Mouse (Mus musculus): ENCODE results near the gene Ank3.

The Ank3 gene

DNA sequence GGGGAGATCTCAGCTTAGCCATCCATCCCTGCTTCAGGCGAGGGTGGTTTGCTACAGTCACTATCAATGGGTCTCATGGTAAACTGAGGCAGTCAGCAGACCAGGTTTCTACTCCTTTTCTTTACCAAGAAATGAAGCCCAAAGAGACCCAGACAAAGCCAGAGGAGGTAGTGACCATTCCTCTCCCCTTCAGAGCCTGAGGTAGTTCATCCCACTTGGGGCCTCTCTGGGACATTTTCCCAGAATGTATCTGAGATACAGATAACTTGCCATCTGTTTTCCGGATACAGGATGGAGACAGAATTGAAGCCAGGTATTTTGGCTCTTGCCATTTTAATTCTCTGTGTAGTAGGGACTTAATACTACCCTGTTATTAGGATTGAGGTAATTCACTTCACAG lies 620.1 kb downstream of the Ank3 start:
- peak; percentile 30 to 54 for DNase-seq

DNA sequence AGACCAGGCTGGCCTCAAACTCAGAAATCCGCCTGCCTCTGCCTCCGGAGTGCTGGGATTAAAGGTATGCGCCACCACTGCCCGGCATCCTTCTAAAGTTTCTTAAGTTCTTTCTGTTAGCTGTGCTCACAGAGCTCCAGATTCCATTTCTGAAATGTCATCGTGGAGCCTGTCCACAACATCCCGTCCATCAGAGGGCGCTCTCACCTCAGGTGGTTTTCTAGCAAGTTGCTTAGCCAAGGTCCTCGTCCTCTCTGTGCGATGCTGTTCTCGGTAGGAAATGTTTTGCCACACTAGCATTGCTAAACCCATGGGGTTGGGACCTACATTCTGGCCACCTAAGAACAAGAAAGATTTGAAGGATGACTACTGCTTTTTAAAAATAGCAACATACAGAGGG lies 623.1 kb downstream of the Ank3 start:
- DNase-seq: peak; percentile 41 to 71

DNA sequence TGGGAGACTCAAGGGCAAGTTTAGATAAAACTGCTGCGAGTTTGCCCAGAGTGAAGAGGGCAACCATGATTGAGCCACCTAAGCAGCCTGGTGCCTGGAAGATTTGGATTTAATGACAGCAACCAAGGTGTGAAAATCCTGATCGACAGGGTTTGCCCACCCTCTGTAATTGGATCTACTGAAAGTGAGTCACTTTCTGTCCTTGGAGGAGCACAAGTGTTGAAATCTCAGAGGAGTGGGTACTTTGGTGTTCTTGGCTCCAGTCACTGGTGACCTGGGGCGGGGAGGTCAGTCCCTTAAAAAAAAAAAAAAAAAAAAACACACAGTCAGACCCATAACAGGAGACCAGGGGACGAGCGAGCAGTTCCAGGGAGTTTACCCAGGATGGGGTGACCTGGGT lies 624.0 kb downstream of the Ank3 start:
- no peak for DNase-seq

DNA sequence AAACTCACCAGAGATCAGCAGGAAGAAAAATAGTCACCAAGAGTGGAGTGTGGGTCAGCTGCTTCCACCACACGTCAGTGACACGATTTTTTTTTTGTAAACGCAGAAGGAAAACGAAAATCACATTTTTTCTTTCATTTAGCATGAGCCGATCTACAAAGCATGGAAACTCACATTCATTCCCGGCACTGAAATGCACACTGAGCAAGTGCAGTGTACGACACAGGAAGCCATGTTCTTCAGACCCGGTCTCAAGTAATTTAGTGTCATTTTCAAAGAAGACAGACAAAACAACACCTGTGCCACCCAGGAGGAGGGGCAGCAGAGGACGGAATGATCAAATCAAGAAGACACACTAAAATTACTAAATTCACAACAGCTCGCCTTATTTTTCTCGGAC lies 625.3 kb downstream of the Ank3 start:
- DNase-seq: no peak

DNA sequence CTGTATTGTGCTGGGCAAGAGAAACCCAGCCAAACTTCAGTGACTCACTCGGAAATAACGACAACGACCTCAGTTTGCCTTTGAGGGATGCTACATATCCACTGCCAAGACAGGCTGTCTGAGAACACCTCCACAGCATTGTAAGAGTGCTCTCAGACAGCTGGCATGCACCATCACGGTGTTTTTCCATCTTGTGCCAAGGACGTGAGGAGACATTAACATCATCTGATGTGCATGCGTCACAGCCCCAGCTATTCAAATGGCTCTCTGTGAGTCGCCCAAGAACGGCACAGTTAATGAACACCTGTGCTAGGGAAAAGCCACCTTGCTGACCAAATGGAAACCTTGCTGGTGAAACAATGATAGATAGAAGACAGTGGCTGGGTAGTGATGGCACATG lies 633.4 kb downstream of the Ank3 start:
- no peak for DNase-seq

DNA sequence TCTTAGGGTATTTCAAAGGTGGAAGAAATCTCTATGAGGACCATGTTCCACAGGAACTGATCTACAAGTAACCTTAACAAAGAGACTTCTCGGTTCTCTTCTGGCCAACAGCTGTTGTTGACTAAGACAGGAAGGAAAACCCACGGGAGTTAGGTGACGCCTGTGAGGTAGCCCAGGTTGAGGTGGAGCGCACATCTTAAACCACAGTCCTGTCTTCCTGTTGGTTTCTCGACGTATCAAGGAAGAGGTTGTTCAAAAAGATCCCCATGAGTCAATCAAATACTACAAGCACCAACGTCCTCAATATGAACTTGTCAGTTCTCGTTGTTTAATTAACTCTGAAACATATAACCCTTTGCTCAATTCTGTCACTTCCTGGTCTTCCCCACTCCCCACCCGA lies 634.4 kb downstream of the Ank3 start:
- DNase-seq: no peak

DNA sequence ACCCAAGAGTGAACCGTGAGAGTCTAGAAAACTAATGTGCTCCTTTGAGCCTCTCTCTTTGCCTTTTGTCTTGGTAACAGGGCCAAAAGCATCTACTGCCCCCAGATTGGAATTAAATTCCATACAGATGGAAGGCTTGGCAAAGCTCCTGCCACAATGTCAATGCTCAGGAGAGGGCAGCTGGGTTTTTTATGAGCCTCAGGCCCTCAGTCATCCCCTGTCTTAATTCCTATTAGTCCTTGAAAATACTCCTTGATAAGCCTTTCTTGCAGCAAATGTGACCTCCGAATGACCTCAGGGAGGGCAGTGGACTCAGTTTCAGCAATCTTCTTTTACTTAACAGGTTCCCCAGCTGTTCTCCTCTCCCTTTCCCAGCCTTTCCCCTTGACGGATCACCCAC lies 635.3 kb downstream of the Ank3 start:
- DNase-seq: no peak

DNA sequence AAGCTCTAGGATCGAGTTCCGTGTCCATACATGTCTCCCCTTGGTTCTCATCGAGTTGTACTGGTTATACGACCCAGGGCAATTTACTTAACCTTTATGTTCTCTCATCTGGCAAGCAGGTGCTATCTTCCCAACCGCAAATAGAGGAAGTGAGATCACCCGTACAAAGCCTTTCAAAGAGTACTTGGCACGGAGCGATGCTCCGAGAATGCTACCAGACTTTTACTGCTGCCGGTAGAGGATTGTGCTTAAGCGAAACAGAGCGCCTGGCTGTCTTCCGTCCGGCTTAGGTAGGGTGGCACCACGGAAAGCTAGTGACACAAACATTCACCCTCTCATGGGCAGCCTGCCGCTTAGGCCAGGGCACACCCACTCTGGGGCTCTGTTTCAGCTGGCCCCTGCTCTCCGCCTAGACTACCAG lies 641.3 kb downstream of the Ank3 start:
- DNase-seq: no peak

DNA sequence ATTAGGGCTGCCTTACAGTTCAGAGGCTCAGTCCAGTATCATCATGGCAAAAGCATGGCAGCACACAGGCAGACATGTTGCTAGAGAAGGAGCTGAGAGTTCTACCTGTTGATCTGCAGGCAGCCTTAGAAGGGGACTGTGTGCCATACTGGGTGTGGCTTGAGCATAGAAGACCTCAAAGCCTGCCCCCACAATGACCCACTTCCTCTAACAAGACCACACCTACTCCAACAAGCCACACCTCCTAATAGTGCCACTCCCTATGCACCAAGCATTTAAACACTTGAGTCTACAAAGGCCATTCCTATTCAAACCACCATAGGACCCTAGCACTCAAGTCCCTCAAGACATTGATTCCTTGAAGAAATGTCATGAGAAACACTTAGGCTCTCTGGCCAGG lies 643.0 kb downstream of the Ank3 start:
- no peak for DNase-seq

DNA sequence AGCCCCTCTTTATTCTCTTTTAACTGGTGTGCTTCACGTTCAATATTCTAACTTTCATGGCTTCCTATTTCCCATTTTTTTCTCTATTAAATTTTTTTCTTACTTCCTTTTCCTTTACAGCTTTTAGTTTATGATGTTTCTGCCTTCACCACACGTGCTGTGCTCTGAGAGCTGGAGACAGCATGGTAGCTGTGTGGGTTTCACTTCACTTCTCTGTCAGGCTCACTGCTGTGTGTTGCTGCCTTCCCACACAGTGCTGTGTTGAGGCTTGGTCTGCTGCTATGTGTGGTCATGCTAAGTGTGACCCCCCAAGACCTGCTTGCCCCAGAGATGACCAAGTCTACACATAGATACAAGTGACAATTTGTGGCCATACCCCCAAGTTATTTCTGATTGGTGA lies 647.1 kb downstream of the Ank3 start:
- DNase-seq: no peak

DNA sequence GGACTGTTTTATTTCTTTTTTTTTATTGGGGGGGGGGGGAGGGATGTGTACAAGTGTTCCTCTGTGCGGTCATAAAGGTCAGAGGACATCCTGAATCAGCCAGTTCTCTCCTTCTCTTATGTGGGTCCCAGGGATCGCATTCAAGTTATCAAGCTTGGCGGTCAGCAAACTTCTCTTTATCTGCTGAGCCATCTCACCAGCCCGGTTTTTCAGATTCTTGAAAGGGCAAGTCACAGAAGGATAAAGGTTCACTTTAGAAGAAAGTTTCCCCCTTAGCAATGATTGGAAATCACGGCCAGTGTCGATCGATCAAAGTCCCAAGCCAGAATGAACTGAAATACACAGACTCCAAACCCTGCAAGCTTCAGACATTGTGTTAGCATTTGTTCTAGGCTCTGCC lies 651.2 kb downstream of the Ank3 start:
- DNase-seq: no peak

DNA sequence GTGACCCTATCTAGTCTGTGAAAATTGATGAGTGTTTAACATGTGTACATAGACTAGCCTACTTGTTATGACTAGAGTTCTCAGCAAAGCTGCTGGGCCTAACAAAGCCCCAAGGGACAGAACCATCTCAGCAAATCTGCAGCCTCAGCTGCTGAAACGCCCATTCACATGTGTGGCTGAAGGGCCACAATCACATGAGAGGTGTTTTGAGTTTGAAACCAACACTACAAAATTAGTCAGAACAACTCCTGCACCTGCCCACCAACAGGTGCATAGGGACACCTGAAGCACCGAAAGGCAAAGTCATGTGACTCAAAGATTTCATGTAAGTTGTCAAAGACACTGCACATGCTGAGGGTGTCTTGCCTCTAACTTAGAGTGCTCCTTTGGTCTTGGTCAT lies 656.7 kb downstream of the Ank3 start:
- DNase-seq: no peak

DNA sequence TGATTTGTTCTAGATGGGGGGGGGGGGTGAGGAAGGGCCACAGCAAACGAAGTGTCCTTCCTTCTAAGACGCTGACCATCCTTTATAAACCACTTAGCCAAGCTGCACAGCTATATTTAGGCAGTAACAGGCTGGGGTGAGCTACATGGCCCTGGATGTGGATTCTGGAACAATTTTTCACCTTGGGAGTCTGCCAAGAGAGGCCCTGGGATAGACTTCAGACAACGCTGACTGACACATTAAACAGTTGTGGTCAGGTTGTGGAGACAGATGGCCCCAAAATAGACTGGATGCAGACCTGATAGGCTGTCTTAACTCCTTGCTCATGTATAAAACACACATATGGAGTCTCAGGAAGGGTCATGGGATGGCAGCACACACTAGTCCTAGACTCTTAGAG lies 658.5 kb downstream of the Ank3 start:
- DNase-seq: peak in 1 of 2 experiments; percentile 40

DNA sequence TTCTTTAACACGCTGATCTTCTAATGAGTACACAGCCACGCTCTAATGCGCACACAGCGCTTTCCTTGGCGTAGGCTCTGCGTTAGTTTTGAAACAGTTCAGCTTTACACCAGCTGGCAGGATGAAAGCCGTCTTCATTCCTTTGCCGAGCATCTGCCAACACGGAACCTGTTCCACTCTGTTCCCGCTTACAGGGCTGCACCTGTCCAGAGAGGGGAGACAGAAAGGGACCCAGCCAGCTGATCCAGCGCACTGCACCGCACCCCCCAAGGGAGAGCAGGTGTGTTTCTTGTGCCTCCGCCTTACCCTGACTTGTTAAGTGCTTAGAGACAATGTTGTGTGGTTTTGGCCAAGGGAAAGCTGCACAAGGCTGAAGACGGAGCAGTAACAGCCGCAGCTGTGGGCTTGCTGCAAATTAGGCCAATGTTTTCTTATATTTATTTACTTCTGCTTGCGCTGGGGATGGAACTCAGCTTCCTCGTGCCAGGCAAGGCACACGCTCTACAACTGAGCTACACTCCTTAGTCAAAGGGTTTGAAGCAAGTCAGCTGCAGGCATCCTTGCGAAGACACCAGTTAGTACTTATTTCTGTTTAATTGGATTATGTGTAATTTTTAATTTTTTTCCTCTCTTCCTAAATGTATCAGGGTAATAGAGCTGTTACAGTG lies 661.6 kb downstream of the Ank3 start:
- DNase-seq: peak; percentile 13 to 17

DNA sequence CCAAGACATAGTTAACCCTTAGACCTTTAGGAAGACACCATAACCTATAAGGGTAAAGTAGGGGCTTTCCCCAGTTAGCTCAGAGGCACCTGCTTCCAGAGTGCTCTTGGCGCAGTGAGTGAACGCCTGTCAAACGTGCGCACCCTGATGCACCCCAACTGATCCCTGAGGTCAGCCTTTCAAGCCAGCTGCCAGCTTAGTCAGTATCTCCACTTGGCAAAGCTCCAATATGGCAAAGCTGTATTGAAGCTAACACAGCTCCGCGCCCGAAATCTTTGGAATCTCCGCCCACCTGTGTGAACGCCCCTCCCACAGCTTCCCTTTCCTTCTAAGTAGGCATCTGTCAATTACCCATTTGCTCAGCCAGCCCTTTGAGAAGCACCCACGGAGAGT lies 662.1 kb downstream of the Ank3 start:
- peak in 1 of 2 experiments; percentile 7 for DNase-seq

DNA sequence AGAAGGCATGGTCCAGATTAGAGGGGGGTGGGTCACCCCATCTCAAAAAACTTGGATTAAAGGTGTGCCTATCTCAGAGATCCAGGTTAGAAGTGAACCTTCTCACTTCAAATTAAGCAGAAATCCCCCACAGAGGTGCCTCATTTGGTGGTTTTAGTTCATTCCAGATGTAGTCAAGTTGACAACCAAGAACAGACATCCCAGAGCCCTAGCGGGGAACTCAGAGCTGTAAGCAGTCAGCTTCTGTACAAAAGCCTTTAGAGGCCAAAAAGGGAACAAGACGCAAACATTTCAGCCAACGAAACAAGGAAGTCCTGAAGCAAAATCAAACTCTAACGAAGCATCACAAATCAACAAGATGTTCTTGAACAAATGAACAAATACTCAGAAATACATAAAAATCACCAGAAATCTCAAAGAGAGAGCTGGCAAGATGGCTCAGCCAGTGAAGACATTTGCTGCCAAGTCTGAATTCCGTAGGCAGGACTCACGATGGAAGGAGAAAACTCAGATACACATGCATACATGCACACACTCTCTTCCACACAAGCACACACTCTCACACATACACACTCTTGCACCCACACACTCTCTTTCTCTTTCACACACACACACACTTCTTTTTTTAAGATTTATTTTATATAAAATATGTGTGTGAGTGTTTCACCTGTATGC lies 665.4 kb downstream of the Ank3 start:
- no peak for DNase-seq

DNA sequence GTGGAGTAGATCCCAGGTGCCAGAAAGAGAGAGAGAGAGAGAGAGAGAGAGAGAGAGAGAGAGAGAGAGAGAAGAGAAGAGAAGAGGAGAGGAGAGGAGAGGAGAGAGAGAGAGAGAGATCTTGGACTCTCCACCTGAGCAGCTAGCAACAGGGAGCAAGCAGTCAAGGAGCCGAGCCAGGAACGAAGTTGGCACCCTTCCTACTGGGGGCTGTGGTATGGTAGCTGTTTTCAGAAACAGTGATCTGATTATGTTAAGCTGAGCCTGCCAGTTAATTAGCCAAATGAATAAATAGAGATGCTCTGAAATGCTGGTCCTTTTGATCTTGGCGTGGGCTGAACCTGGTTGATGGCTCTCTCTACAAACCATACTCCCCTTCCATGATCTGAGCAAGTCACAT lies 666.6 kb downstream of the Ank3 start:
- peak; percentile 84 for DNase-seq

DNA sequence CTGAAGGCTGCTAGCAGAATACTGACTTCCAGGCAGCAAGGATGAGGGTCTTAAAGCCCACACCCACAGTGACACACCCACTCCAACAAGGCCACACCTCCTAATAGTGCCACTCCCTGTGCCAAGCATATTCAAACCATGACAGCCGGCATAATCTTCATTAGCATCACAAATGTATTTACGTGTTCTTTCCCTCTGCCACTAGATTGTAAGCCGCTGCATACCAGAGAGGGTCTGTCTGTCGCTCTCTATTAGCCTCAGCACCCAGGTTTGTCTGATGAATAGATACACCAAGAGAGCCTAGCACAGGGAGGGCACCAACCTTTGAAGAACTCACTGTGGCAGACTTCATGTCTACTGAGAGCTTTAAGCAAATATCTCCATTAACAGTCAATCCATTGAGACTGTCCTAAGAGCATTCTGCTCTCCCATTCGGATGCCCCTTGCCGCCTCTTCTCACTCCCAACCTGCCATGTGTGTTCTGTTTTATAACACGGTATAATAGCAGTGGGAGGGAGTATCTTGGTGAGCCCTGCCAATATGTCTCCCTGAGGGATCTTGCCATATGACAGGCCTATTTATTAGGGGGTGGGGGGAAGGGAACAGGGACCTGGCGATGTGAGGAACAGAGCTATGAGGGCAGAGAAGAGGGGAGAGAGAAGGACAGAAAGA lies 668.1 kb downstream of the Ank3 start:
- peak; percentile 20 to 30 for DNase-seq

DNA sequence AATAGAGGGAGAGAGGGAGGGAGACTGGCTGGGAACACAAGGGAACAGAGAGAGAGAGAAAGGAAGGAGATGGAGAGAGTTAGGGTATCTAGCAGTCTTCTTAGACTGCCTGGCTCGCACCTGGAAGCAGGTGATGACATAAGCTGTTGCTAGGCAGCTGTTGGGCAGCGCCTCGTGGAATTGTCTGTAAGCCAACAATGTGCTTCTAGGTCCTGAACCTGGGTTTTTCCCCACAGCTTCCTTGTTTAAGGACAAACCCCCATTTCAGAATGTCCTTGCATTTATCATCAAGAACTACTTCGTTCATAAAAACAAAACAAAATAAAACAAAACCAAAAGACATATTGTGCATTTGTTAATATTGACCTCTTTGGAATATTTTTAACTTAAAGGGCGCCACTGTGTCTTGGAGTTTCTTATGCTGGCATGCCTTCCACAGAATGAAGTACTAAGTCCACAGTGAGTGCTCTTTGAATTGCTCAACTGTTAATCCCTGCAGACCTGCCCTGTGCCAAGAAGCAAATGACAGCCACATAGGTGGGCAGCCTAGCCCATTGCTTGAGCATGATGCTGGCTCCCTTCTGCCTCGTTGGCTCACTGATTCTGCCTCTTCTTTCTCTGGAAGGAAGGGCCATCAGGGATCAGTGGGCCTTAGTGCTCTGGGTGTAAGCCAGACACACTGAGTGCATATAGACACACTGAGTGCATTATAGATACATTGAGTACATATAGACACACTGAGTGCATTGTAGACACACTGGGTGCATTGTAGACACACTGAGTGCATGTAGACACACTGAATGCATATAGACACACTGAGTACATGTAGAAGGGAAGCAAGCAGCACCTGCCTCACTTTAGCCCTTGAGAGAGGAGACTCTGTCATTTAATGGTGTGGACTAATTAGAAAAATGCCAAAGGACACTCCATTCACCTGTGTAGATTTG lies 668.9 kb downstream of the Ank3 start:
- DNase-seq: peak; percentile 25 to 26

DNA sequence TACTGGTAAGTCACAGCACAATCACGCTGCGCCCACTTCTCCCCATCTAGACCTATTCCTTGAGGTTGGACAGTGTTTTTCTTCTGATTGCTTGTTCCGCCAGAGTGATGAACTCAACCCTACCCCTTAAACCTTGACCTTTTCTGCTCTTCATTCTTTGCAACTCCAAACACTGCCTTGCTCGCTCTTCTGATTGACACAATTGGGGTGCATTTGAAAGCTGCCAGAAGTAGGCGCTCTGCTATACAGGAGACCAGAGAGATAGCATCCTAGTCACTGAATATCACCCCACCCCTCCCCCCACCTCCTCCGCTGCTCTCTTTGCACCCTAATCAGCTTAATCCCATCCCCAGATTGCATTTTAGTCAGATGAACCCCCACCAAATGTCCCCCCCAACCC lies 670.7 kb downstream of the Ank3 start:
- no peak for DNase-seq

DNA sequence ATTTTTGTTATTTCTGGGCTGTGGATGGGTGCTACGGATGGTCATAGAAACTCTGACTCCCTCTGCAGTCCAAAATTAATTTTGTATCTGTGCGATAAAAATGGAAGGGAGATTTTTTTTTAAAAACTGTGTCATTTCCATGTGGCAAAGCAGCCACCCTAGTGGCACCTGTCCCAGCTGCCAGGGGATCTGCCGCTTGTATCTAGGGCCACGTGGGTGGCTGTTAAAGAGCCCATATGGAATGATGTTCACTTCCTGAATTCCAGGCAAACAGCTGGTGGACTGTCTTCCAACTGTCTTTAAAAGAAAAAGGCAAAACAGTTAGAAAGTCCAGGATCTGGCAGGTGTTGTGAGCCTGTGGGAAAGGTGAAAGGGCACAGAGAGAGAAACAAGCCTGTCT lies 672.8 kb downstream of the Ank3 start:
- DNase-seq: no peak
